ENCODE assay signal across 8 mouse cellular contexts in the genomic region with DNA sequence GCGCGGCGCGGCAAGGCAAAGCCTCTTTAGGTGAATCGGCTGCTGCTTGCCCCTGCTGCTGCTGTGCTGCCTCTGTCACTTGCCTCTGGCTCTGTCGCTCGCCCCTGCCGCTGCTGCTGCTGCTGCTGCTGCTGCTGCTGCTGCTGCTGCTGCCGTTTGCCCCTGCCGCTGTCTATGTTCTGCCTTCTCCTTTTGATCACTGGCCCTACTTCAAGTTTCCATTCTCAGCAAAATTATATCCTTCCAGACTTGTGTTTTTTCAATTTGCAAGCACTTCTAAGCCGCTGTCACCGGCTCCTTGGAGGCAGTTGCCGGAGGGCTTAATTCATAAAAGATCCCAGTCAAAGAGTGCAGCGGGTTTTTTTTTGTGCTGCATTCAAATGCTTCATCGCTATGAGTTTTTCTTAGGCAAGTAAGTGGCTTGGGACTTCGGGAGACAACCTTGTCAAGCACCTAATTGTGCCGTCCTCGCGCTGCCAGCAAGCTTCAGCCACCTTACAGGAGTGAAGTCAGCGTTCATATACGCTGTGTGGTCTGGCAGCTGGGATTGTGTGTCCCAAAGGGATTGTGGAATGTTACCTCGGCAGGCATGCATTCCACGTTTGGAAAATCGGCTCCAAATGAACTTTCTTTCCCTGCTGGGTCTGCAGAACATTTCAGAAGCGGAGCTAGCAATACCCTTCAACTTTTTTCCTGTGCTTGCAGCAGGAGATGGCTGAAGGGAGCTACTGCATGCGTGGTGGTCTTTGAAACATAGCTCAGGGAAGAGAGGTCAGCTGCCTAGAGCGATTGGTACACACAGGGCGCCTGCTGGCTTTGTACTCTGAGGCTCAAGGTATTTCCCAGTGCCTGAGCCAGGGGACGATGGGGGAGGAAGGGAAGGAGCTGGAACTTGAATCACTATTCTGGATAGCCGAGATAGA. TPM values are rescaled to one million over a fixed set of nuclear protein-coding genes. Genes with fewer than 3 reads are reported as not detected.
DNase-seq lines count a peak whose midpoint lies in the region; ATAC-seq and TF ChIP-seq lines count a peak whose summit lies in the region.

No protein-coding gene starts in this region.

- 0 out of 2 replicates have a peak, but pooled peaks have one; percentile 9 for TF ChIP-seq POLR2A in liver, adult 2 months (IDR thresholded peaks at IDR 0.05; ENCODE audit: extremely low read depth, insufficient read depth, low read length)

- no peaks in the 10 kb centered on the region for H3K9me3 ChIP-seq in E14TG2a.4 (ENCODE audit: low read length)
- no peaks in the 10 kb centered on the region for H3K9me3 ChIP-seq in forebrain, postnatal 0 days (ENCODE audit: low read length)
- H3K9me3 ChIP-seq in hindbrain, embryonic 13.5 days: no peaks in the 10 kb centered on the region
- H3K9me3 ChIP-seq in neural tube, embryonic 11.5 days (ENCODE audit: control insufficient read depth, low read length): no peaks in the 10 kb centered on the region

- H3K4me3 ChIP-seq in E14TG2a.4 (replicated peaks; ENCODE audit: low read length): peak overlapping the region; percentile 65
- peak overlapping the region; percentile 34 for H3K4me3 ChIP-seq in forebrain, postnatal 0 days (ENCODE audit: low read depth, low read length)
- peak overlapping the region; percentile 40 for H3K4me3 ChIP-seq in hindbrain, embryonic 13.5 days
- H3K4me3 ChIP-seq in liver, adult 2 months (ENCODE audit: insufficient read depth, low read depth, low read length): peak overlapping the region; percentile 79
- H3K4me3 ChIP-seq in neural tube, embryonic 11.5 days (ENCODE audit: low read depth, low read length): peak overlapping the region; percentile 45

- peak; percentile 62 for DNase-seq in adrenal gland, postnatal 10 days
- peak; percentile 39 for DNase-seq in forebrain, postnatal 0 days
- peak; percentile 67 for DNase-seq in liver, adult 2 months (ENCODE audit: extremely low read depth, low read depth, low spot score)
- peak; percentile 70 for DNase-seq in neural tube, embryonic 11.5 days (ENCODE audit: low spot score)
- DNase-seq in layer of hippocampus, postnatal 25 days (ENCODE audit: extremely low spot score in 1 of 2, low spot score in 1 of 2): no peak
- DNase-seq in thymus, postnatal 25 days: no peak

- under 1% methylated on average over 30 of the region's 30 CpGs for WGBS in forebrain, postnatal 0 days
- WGBS in hindbrain, embryonic 13.5 days: 1% methylated on average over 30 of the region's 30 CpGs
- 3% methylated on average over 30 of the region's 30 CpGs for WGBS in liver, adult 2 months
- 4% methylated on average over 30 of the region's 30 CpGs for WGBS in neural tube, embryonic 11.5 days

- H3K27me3 ChIP-seq in E14TG2a.4 (ENCODE audit: insufficient read depth, low read length): peaks cover 51% of the 10 kb centered on the region
- H3K27me3 ChIP-seq in forebrain, postnatal 0 days (ENCODE audit: insufficient read depth, low read length): peaks cover 3% of the 10 kb centered on the region; the same call in 1 of the 2 replicates
- H3K27me3 ChIP-seq in hindbrain, embryonic 13.5 days: peaks cover 7% of the 10 kb centered on the region; the same call in 1 of the 2 replicates
- H3K27me3 ChIP-seq in liver, adult 2 months (ENCODE audit: control insufficient read depth, insufficient read depth, low read length): no peaks in the 10 kb centered on the region
- H3K27me3 ChIP-seq in neural tube, embryonic 11.5 days (ENCODE audit: control insufficient read depth, insufficient read depth, low read length): no peaks in the 10 kb centered on the region

- TF ChIP-seq CTCF in E14TG2a.4 (conservative IDR thresholded peaks at IDR 0.05; ENCODE audit: low read length): no peak
- TF ChIP-seq CTCF in forebrain, postnatal 0 days (IDR thresholded peaks at IDR 0.05; ENCODE audit: low read depth): no peak
- no peak for TF ChIP-seq CTCF in liver, adult 2 months (IDR thresholded peaks at IDR 0.05; ENCODE audit: low read depth, low read length)

- H3K27ac ChIP-seq in forebrain, postnatal 0 days (ENCODE audit: low read depth, low read length): no peak overlapping the region
- no peak overlapping the region; the same call in 1 of the 2 replicates for H3K27ac ChIP-seq in hindbrain, embryonic 13.5 days
- peak overlapping the region; percentile 89 for H3K27ac ChIP-seq in liver, adult 2 months (replicated peaks; ENCODE audit: insufficient read depth, low read depth, low read length)
- peak overlapping the region; percentile 49; the same call in 1 of the 2 replicates for H3K27ac ChIP-seq in neural tube, embryonic 11.5 days (ENCODE audit: low read depth, low read length)

- ATAC-seq in forebrain, postnatal 0 days: peak; percentile 21; the same call in 1 of the 2 replicates
- peak; percentile 60 for ATAC-seq in hindbrain, embryonic 13.5 days (ENCODE audit: low FRiP score)
- ATAC-seq in neural tube, embryonic 11.5 days (ENCODE audit: insufficient read depth, low FRiP score, low TSS enrichment): no peak

- H3K79me2 ChIP-seq in liver, adult 2 months (ENCODE audit: control insufficient read depth, insufficient read depth, low read length): peaks cover 8% of the 10 kb centered on the region; the same call in 1 of the 2 replicates

- H3K4me2 ChIP-seq in forebrain, postnatal 0 days (ENCODE audit: low read depth): peak overlapping the region; percentile 67
- H3K4me2 ChIP-seq in hindbrain, embryonic 13.5 days: peak overlapping the region; percentile 80
- peak overlapping the region; percentile 72 for H3K4me2 ChIP-seq in neural tube, embryonic 11.5 days (ENCODE audit: low read depth)

- H3K36me3 ChIP-seq in E14TG2a.4 (ENCODE audit: insufficient read depth, low read length): no peaks in the 10 kb centered on the region
- H3K36me3 ChIP-seq in forebrain, postnatal 0 days (ENCODE audit: insufficient read depth): no peaks in the 10 kb centered on the region
- no peaks in the 10 kb centered on the region for H3K36me3 ChIP-seq in hindbrain, embryonic 13.5 days
- peaks cover 20% of the 10 kb centered on the region for H3K36me3 ChIP-seq in liver, adult 2 months (ENCODE audit: control insufficient read depth, insufficient read depth, low read length)
- no peaks in the 10 kb centered on the region for H3K36me3 ChIP-seq in neural tube, embryonic 11.5 days (ENCODE audit: control insufficient read depth, insufficient read depth, low read length)

- H3K9ac ChIP-seq in forebrain, postnatal 0 days: peak overlapping the region; percentile 40
- H3K9ac ChIP-seq in hindbrain, embryonic 13.5 days: peak overlapping the region; percentile 60
- H3K9ac ChIP-seq in liver, adult 2 months (ENCODE audit: low read depth, low read length): peak overlapping the region; percentile 93
- peak overlapping the region; percentile 54 for H3K9ac ChIP-seq in neural tube, embryonic 11.5 days (ENCODE audit: low read length)

- peaks cover 34% of the 10 kb centered on the region for H3K4me1 ChIP-seq in E14TG2a.4 (replicated peaks; ENCODE audit: low read depth, low read length)
- H3K4me1 ChIP-seq in forebrain, postnatal 0 days (ENCODE audit: insufficient read depth): 0 out of 2 replicates have a peak, but pooled peaks cover 16% of the 10 kb centered on the region
- peaks cover 35% of the 10 kb centered on the region for H3K4me1 ChIP-seq in hindbrain, embryonic 13.5 days (replicated peaks)
- peaks cover 26% of the 10 kb centered on the region for H3K4me1 ChIP-seq in liver, adult 2 months (ENCODE audit: control insufficient read depth, insufficient read depth, low read length)
- H3K4me1 ChIP-seq in neural tube, embryonic 11.5 days (ENCODE audit: control insufficient read depth, insufficient read depth, low read length): peaks cover 3% of the 10 kb centered on the region; the same call in 1 of the 2 replicates

RNA-seq across cellular contexts. Expression of gene Igf1, which starts 2.4 kb away (rescaled TPM):
- 100 to 1,000 TPM in 1 of 2 experiments, 10 to 100 TPM in 1; 66.7 to 104 TPM for total RNA-seq in adrenal gland, postnatal 10 days (2021)
- 9.3 and 11.5 TPM in 2 replicates for total RNA-seq in forebrain, postnatal 0 days (2014; rRNA removed)
- polyA plus RNA-seq in forebrain, postnatal 0 days (2015; fragmentation: Nextera tagmentation; extraction: Ambion mirVana): 8.4 and 10.9 TPM in 2 replicates
- 10.0 and 10.9 TPM in 2 replicates for polyA plus RNA-seq in hindbrain, embryonic 13.5 days (2015; fragmentation: Nextera tagmentation; extraction: Ambion mirVana)
- 244 and 252 TPM in 2 replicates for total RNA-seq in liver, adult 2 months (2014; rRNA removed)
- 1,223 and 1,483 TPM in 2 replicates for polyA plus RNA-seq in liver, adult 2 months (2012; rRNA removed)
- polyA plus RNA-seq in neural tube, embryonic 11.5 days (2014; fragmentation: Nextera tagmentation; extraction: Ambion mirVana): 34.9 and 42.5 TPM in 2 replicates
- total RNA-seq in layer of hippocampus, postnatal 25 days (2021): 1 to 10 TPM; 7.1 to 8.6 TPM

Comparison
In these comparisons a context has a peak if more than half of its experiments do, and no peak if none do; other contexts are left out.
1. DNase-seq: peak in adrenal gland, postnatal 10 days (single experiment), forebrain, postnatal 0 days (single experiment), liver, adult 2 months (single experiment) and neural tube, embryonic 11.5 days (single experiment); none in layer of hippocampus, postnatal 25 days (0 of 2) and thymus, postnatal 25 days (single experiment).
2. H3K27ac ChIP-seq: peak in liver, adult 2 months (single experiment) and neural tube, embryonic 11.5 days (single experiment); none in forebrain, postnatal 0 days (single experiment) and hindbrain, embryonic 13.5 days (single experiment).
3. H3K9ac ChIP-seq: peak in every context shown above with its lines; median percentile 93 in liver, adult 2 months; 60 in hindbrain, embryonic 13.5 days; 54 in neural tube, embryonic 11.5 days; 40 in forebrain, postnatal 0 days.
4. Peak in every context shown above with its lines, with median percentiles within 50 percentile points of each other: H3K4me3 ChIP-seq and H3K4me2 ChIP-seq.